In the genomic region with DNA sequence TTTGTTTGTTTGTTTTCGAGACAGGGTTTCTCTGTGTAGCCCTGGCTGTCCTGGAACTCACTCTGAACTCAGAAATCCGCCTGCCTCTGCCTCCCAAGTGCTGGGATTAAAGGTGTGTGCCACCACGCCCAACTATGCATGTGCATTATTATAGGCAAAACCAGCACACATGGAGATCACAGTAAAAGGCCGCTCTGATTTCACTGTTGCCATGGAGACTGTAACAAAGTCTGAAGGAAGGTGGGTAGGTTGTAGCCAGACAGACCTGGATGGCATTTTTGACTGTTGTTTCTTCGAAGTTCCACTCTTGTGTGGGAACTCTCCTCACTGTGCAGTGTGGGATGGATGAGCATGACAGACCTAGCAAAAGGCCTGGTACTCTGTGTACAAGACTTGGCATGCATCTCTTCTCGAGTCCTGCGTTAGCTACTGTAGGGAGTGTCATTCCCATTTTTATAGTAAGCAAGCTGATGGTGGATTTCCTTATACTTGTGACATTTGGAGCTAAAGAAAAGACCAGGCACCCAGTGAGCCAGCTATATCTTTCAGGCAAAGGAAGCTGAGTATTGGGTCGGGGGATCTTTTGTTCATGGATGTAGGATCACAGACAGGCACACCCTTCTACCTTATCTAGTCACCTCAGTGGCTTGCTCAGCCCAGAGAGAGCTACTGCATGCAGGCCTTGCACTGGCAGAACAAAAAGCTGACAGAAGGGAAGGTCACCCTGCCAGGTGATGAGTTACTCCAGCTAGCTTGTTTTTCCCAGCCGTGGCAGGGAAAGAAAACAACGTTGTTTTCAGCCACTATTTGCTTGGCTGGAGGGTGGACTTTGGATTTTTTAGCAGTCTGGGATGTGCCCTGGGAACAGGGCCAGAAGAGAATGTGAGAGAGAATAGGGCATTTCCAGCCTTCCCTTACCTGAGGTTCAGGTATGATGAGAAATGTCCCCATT, we compare ENCODE assay signal across 8 mouse cellular contexts. TPM values are rescaled to one million over a fixed set of nuclear protein-coding genes. Genes with fewer than 3 reads are reported as not detected.
DNase-seq lines count a peak whose midpoint lies in the region; ATAC-seq and TF ChIP-seq lines count a peak whose summit lies in the region.

No protein-coding gene starts in this region.

- TF ChIP-seq CTCF in spleen, adult 2 months (IDR thresholded peaks at IDR 0.05; ENCODE audit: extremely low read depth, insufficient read depth, insufficient read length, insufficient replicate concordance), result no peak
- TF ChIP-seq CTCF in kidney, postnatal 0 days (IDR thresholded peaks at IDR 0.05; ENCODE audit: low read depth), result no peak

- H3K4me2 ChIP-seq in kidney, postnatal 0 days (ENCODE audit: low read length), result peak overlapping the region; percentile 89
- H3K4me2 ChIP-seq in neural tube, embryonic 13.5 days, result peak overlapping the region; percentile 91

- H3K27me3 ChIP-seq in spleen, adult 2 months (ENCODE audit: control insufficient read depth, insufficient read depth, low read length), result no peaks in the 10 kb centered on the region
- no peaks in the 10 kb centered on the region for H3K27me3 ChIP-seq in kidney, postnatal 0 days (ENCODE audit: insufficient read depth, low read length)
- H3K27me3 ChIP-seq in neural tube, embryonic 13.5 days, result no peaks in the 10 kb centered on the region

- peak overlapping the region; percentile 78; the same call in 1 of the 2 replicates for H3K9ac ChIP-seq in kidney, postnatal 0 days (ENCODE audit: low read depth, low read length)
- peak overlapping the region; percentile 95 for H3K9ac ChIP-seq in neural tube, embryonic 13.5 days

- peak; percentile 59 for DNase-seq in CD4-positive, CD25-positive, alpha-beta regulatory T cell, adult 2 months (ENCODE audit: low read depth, low spot score)
- DNase-seq in spleen, adult 2 months (ENCODE audit: low read depth in 1 of 2, low spot score in 2 of 2), result no peak
- DNase-seq in spleen, adult 18-20 months, result no peak
- no peak for DNase-seq in kidney, postnatal 0 days (ENCODE audit: low spot score)
- no peak for DNase-seq in adrenal gland, postnatal 36 days
- DNase-seq in cerebellum, postnatal 25 days, result no peak

- TF ChIP-seq POLR2A in spleen, adult 2 months (IDR thresholded peaks at IDR 0.05; ENCODE audit: low read depth, low read length), result no peak

- no peak overlapping the region for H3K4me3 ChIP-seq in spleen, adult 2 months (ENCODE audit: extremely low read depth, insufficient read depth, insufficient read length)
- H3K4me3 ChIP-seq in kidney, postnatal 0 days (replicated peaks; ENCODE audit: low read depth, low read length), result peak overlapping the region; percentile 89
- peak overlapping the region; percentile 80 for H3K4me3 ChIP-seq in neural tube, embryonic 13.5 days

- H3K36me3 ChIP-seq in spleen, adult 2 months (ENCODE audit: control insufficient read depth, insufficient read depth, low read length), result no peaks in the 10 kb centered on the region
- no peaks in the 10 kb centered on the region for H3K36me3 ChIP-seq in kidney, postnatal 0 days (ENCODE audit: insufficient read depth, low read length)
- peaks cover under 1% of the 10 kb centered on the region; the same call in 1 of the 2 replicates for H3K36me3 ChIP-seq in neural tube, embryonic 13.5 days

- no peaks in the 10 kb centered on the region for H3K9me3 ChIP-seq in kidney, postnatal 0 days (replicated peaks; ENCODE audit: low read length)
- H3K9me3 ChIP-seq in neural tube, embryonic 13.5 days, result no peaks in the 10 kb centered on the region

- ATAC-seq in CD4-positive, CD25-positive, alpha-beta regulatory T cell, adult 4 months, result no peak
- no peak for ATAC-seq in kidney, postnatal 0 days (replicated peaks; ENCODE audit: low FRiP score, low read depth)
- no peak for ATAC-seq in neural tube, embryonic 13.5 days (ENCODE audit: low read depth)

- WGBS in spleen, adult 2 months, result 69% methylated on average over 10 of the region's 10 CpGs
- WGBS in kidney, postnatal 0 days, result 67% methylated on average over 10 of the region's 10 CpGs
- 78% methylated on average over 10 of the region's 10 CpGs for WGBS in neural tube, embryonic 13.5 days

- H3K27ac ChIP-seq in spleen, adult 2 months (ENCODE audit: insufficient read depth, low read length), result peak overlapping the region; percentile 99; the same call in 1 of the 2 replicates
- H3K27ac ChIP-seq in kidney, postnatal 0 days, result peak overlapping the region; percentile 100
- peak overlapping the region; percentile 96 for H3K27ac ChIP-seq in neural tube, embryonic 13.5 days (replicated peaks)

- peaks cover 14% of the 10 kb centered on the region; the same call in 1 of the 2 replicates for H3K4me1 ChIP-seq in spleen, adult 2 months (ENCODE audit: control insufficient read depth, insufficient read depth, insufficient read length)
- peaks cover 19% of the 10 kb centered on the region for H3K4me1 ChIP-seq in kidney, postnatal 0 days (replicated peaks; ENCODE audit: insufficient read depth, low read length)
- peaks cover 45% of the 10 kb centered on the region for H3K4me1 ChIP-seq in neural tube, embryonic 13.5 days (replicated peaks)

RNA-seq across cellular contexts. Expression of a gene that starts 1.6 kb away (rescaled TPM):
- polyA plus RNA-seq in CD4-positive, CD25-positive, alpha-beta regulatory T cell, adult 4 months (2017; shearing (Covaris generic)), result 10 to 100 TPM; 19.3 to 21.6 TPM
- 65.6 and 67.6 TPM in 2 replicates for polyA plus RNA-seq in spleen, adult 2 months (2012; rRNA removed)
- polyA plus RNA-seq in kidney, postnatal 0 days (2015; fragmentation: Nextera tagmentation; extraction: Ambion mirVana), result 39.4 and 41.5 TPM in 2 replicates
- polyA plus RNA-seq in neural tube, embryonic 13.5 days (2015; fragmentation: Nextera tagmentation; extraction: Ambion mirVana), result 54.4 and 66.3 TPM in 2 replicates
- 10 to 100 TPM; 29.2 to 36.1 TPM for total RNA-seq in adrenal gland, postnatal 36 days (2021)

RNA-seq across cellular contexts. Expression of a gene that starts 4.4 kb away (rescaled TPM):
- 10 to 100 TPM; 35.2 to 58.5 TPM for polyA plus RNA-seq in CD4-positive, CD25-positive, alpha-beta regulatory T cell, adult 4 months (2017; shearing (Covaris generic))
- polyA plus RNA-seq in spleen, adult 2 months (2012; rRNA removed), result 103 and 134 TPM in 2 replicates
- 85.9 and 99.0 TPM in 2 replicates for polyA plus RNA-seq in kidney, postnatal 0 days (2015; fragmentation: Nextera tagmentation; extraction: Ambion mirVana)
- polyA plus RNA-seq in neural tube, embryonic 13.5 days (2015; fragmentation: Nextera tagmentation; extraction: Ambion mirVana), result 105 and 110 TPM in 2 replicates
- total RNA-seq in adrenal gland, postnatal 36 days (2021), result 10 to 100 TPM; 72.9 to 79.3 TPM

RNA-seq across cellular contexts. Expression of a gene that starts 46.5 kb away (rescaled TPM):
- 1 to 10 TPM in 1 of 2 experiments, under 1 TPM in 1; 0.68 to 1.3 TPM for polyA plus RNA-seq in CD4-positive, CD25-positive, alpha-beta regulatory T cell, adult 4 months (2017; shearing (Covaris generic))
- not detected in 2 replicates for polyA plus RNA-seq in spleen, adult 2 months (2012; rRNA removed)
- polyA plus RNA-seq in kidney, postnatal 0 days (2015; fragmentation: Nextera tagmentation; extraction: Ambion mirVana), result 0.14 TPM in 1 of 2 replicates, not detected in the other
- 0.42 and 0.52 TPM in 2 replicates for polyA plus RNA-seq in neural tube, embryonic 13.5 days (2015; fragmentation: Nextera tagmentation; extraction: Ambion mirVana)
- not detected for total RNA-seq in adrenal gland, postnatal 36 days (2021)

RNA-seq across cellular contexts. Expression of a gene that starts 56.9 kb away (rescaled TPM):
- 100 to 1,000 TPM in 1 of 2 experiments, 10 to 100 TPM in 1; 92.1 to 106 TPM for polyA plus RNA-seq in CD4-positive, CD25-positive, alpha-beta regulatory T cell, adult 4 months (2017; shearing (Covaris generic))
- polyA plus RNA-seq in spleen, adult 2 months (2012; rRNA removed), result 70.3 and 78.4 TPM in 2 replicates
- 152 and 161 TPM in 2 replicates for polyA plus RNA-seq in kidney, postnatal 0 days (2015; fragmentation: Nextera tagmentation; extraction: Ambion mirVana)
- 134 and 143 TPM in 2 replicates for polyA plus RNA-seq in neural tube, embryonic 13.5 days (2015; fragmentation: Nextera tagmentation; extraction: Ambion mirVana)
- 10 to 100 TPM; 54.6 to 74.1 TPM for total RNA-seq in adrenal gland, postnatal 36 days (2021)
